Mouse (Mus musculus) bone marrow macrophage, adult 2 months (primary cell): Measurements from ENCODE around the gene Aldh4a1. TPM values are rescaled to one million over a fixed set of nuclear protein-coding genes. Genes with fewer than 3 reads are reported as not detected.

ENCODE experiments used
- H3K27ac ChIP-seq: 2 replicates; pipeline ENCODE4 v1.5.1; 2012; ENCODE audit warnings: low read depth, low read length; ENCODE audit not compliant: insufficient read depth
- H3K4me1 ChIP-seq: 2 replicates; pipeline ENCODE4 v1.6.1; 2012; ENCODE audit warnings: low read length; ENCODE audit not compliant: control insufficient read depth, insufficient read depth
- H3K4me3 ChIP-seq: 2 replicates; pipeline ENCODE4 v1.5.1; 2012; ENCODE audit warnings: mild to moderate bottlenecking, low read length, moderate library complexity; ENCODE audit not compliant: insufficient read depth
- CTCF ChIP-seq: IDR thresholded peaks from 2 replicates; pipeline ENCODE4 v1.5.1; 2012; ENCODE audit warnings: low read depth, mild to moderate bottlenecking, low read length, moderate library complexity
- POLR2A ChIP-seq: IDR thresholded peaks from 2 replicates; pipeline ENCODE4 v1.6.1; 2012; ENCODE audit warnings: mild to moderate bottlenecking, low read depth, low read length, borderline replicate concordance
- polyA plus RNA-seq: library from polyadenylated mRNA; stranded (reverse); fragments of >200 nt; gene quantifications from 2 replicates; pipeline ENCODE4 v1.2.4, GENCODE M21; 2012; ENCODE audit not compliant: missing spikeins, insufficient read depth, insufficient read length

Gene Aldh4a1
- polyA plus RNA-seq, 1 experiment: 13.8 TPM

DNA sequence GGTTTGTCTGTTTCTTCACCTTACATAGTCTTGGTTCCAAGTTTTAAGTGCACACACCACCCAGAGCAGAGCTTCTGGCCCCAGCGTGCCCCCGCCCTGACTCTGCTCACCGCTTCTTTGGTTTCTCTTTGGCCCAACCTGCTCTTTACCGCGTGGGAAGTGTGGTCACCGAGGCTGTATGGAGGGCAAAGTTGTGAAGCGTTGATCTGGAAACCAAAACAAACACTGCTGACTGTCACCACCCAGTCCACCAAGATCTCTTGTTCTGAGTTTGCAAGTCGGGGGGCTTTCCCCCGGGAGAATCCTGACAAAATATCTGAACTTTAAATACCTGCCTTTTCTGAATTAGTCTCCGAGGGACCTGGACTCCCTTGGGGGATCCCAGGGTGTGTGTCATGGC lies 43.7 kb upstream of the Aldh4a1 start:
- Histone ChIP-seq H3K4me3 (no peak overlapping the region), H3K27ac (no peak overlapping the region; the same call in 1 of the 2 replicates), H3K4me1 (peaks cover 46% of the 10 kb centered on the region)
- TF ChIP-seq CTCF: no peak
- no peak for TF ChIP-seq POLR2A

DNA sequence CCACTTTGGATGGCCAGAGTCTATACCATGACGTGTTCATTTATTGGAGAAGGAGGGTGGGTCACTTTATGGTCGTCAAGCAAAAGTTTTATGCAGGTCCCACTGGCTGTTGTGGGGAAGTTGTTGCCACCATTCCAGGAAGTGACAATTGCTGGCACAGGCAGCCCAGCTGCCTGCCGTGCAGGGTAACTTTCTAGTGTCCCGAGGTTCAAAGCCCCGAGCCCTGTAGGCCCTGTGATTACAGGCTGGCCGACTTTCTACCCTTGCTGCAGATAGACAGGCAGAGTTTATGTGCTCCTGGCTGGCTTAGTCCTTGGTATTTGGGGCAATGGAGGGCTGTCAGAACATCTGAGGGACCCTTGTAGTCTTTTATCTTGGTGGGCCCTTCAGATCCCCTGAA lies 43.2 kb upstream of the Aldh4a1 start:
- 0 out of 2 replicates have a peak overlapping the region, but pooled peaks have one; percentile 5 for H3K4me3 ChIP-seq
- TF ChIP-seq CTCF (no peak), POLR2A (no peak)
- peaks cover 46% of the 10 kb centered on the region for H3K4me1 ChIP-seq
- H3K27ac ChIP-seq: no peak overlapping the region

DNA sequence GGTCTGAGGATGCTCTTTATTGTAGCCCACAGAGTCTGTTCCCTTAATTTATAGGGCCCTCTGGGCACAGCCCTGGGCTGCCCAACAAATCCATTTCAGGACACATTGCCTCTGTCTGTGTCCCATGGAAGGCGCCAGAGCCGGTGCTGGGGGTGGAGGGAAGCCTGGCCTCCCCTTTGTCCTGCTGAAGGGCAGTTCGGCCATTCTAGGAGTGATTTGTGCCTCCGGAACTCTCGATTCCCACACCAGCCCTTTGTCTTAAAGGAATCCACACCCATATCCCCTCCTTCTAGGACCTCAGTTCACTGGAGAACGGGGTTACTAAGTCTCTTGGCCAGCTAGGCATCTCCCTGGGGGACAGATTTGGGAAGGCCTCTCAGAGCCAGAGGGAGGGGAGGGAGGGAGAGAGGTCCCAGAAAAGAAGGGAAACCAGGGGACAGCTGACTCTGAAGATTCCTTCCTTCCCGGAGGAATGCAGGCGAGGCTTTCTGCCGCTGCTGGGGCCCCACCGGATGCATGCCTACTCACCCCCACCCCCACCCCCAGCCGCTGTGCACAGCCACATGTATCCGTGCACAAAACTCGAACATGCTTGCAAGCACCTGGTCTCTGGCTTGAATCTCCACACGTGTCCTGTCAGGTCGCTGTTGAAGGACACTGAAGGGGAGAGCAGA lies 41.9 kb upstream of the Aldh4a1 start:
- TF ChIP-seq POLR2A (no peak), CTCF (no peak)
- Histone ChIP-seq H3K4me3 (no peak overlapping the region), H3K4me1 (peaks cover 50% of the 10 kb centered on the region), H3K27ac (no peak overlapping the region)

DNA sequence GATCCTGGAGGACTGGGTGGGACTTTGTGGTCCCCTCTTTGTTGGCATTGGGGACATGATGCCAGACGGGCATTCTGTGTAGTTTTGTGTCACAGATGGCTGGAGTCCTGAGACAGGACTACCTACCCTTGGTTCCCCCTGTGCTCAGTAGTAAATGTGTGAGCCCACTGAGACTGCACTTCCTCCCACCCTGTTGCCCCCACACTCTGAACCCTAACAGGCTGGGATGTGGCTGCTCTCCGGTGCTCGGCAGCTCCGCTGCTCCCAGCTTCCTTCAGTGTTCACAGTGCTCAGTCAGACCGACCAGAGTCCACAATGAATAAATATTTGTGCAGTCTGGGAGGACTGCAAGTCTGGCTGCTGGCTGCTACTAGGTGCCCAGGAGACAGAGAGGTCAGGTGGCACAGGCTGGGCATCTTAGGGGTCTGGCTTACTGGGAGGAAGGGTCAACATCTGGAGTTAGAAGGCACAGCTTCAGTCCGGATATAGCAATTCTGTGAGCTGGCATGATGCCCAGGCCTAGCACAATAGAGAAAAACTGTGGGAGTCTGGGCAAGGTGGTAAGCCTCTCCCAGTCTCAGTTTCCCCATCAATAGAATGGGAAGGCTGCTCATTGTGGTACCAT lies 41.1 kb upstream of the Aldh4a1 start:
- peaks cover 50% of the 10 kb centered on the region for H3K4me1 ChIP-seq
- no peak overlapping the region for H3K4me3 ChIP-seq
- H3K27ac ChIP-seq: no peak overlapping the region
- TF ChIP-seq CTCF (no peak), POLR2A (no peak)

DNA sequence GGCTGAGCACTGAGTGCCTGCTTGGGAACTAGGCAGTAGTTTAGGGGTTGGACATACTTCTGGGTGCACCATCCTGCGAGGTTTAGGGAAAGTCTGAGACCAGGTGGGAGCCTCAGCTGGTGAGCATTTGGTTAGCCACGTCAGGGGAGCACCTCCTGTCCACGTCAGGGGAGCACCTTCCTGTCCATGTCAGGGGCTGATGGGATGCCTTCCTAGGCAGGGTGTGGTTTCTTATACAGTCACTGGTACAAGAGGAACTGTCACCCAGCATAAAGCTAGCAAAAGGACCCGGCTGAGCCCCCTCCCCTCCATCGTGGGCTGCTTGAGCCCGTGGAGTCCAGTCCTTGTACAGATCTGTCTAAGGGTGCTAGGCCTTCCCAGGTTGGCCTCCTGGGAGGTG lies 40.3 kb upstream of the Aldh4a1 start:
- TF ChIP-seq CTCF: no peak
- no peak for TF ChIP-seq POLR2A
- Histone ChIP-seq H3K4me1 (peaks cover 51% of the 10 kb centered on the region), H3K4me3 (no peak overlapping the region), H3K27ac (no peak overlapping the region)

DNA sequence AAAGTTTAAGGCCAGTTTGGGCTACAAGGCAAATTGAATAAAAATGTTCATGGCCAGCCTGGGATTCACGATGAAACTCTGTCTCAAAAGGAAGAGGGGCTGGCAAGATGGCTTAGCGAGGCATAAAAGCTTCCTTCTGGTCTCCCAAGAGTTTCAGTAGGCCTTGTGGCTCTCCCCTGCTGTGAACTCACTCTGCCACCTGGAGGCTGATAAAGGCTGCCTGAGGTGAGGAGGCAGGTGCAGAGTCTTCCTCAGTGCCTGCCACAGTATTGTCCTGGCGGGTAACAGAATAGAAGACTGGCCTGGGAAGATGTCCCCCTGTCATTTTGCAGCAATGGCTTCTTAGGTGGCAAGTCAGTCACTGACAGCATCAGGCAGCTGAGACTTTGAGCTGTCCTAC lies 39.8 kb upstream of the Aldh4a1 start:
- TF ChIP-seq CTCF: no peak
- Histone ChIP-seq H3K27ac (no peak overlapping the region), H3K4me3 (no peak overlapping the region), H3K4me1 (peaks cover 57% of the 10 kb centered on the region)

DNA sequence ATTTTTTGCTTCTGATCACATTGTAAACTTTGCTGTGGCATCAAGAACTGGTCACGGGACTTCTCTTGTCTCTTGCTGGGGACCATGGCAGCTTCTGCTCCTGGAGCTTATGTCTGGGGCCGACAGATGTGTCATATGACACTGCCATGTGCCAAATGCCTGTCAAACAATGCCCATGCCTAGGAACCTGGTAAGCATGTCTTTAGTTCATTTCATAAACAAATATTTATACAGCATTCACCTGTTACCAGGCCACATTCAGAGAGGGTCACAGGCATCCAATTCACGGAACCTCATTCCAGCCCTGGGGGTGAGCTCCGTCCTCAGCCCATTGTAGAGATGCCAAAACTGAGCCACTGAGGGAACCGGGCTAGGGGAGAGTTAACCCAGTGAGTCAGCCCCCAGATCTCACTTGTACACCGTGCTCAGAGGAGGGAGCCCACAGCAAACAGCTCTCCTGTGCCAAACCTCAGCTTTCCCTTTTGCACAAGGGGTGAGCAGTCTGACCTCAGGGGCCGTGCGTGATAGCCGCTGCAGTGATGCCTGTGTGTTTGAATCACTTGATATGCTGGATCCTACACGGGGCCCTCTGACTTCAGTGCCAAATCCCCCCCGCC lies 38.9 kb upstream of the Aldh4a1 start:
- TF ChIP-seq CTCF (no peak), POLR2A (no peak)
- H3K4me1 ChIP-seq: peaks cover 53% of the 10 kb centered on the region
- H3K27ac ChIP-seq: no peak overlapping the region
- H3K4me3 ChIP-seq: no peak overlapping the region

DNA sequence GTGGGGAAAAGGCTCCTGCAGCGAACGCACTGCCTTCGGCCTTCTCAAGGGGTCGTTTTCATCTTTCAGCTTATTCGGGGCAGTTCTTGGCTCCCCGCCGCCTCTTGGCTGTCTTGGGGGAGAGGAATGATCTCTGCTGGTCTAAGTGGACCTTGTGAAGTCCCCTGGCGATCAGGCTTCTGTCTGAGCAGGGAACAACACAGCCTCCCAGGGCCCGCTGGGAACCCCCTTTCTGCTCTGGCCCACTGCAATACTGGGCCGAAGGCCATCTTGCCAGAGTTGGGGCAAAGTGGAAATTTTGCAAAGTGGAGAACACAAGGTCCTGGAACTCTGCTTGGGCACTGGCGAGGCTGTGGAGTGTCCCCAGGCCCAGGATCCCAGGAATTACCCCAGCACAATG lies 38.0 kb upstream of the Aldh4a1 start:
- Histone ChIP-seq H3K4me3 (no peak overlapping the region), H3K4me1 (peaks cover 44% of the 10 kb centered on the region), H3K27ac (no peak overlapping the region)
- TF ChIP-seq CTCF: no peak
- no peak for TF ChIP-seq POLR2A

DNA sequence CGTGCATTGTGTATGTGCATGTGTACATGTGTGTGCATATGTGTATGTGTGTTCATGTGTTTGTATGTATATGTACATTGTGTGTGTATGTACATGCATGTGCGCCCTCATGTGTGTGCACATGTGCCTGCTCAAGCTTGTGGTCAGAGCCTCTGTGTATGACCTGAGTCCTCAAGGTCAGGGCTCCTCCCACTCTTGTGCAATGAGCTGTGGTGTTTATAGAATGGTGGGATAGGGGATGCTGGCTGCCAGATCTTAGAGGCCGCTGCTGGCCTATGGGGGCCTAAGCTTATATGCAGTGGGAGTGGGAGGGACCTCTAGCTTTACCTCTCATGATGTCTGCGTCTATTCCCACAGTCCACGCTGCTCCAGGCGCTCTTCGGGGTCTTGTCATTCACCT lies 37.0 kb upstream of the Aldh4a1 start:
- no peak overlapping the region for H3K27ac ChIP-seq
- TF ChIP-seq CTCF (no peak), POLR2A (no peak)
- H3K4me3 ChIP-seq: no peak overlapping the region
- peaks cover 39% of the 10 kb centered on the region for H3K4me1 ChIP-seq

DNA sequence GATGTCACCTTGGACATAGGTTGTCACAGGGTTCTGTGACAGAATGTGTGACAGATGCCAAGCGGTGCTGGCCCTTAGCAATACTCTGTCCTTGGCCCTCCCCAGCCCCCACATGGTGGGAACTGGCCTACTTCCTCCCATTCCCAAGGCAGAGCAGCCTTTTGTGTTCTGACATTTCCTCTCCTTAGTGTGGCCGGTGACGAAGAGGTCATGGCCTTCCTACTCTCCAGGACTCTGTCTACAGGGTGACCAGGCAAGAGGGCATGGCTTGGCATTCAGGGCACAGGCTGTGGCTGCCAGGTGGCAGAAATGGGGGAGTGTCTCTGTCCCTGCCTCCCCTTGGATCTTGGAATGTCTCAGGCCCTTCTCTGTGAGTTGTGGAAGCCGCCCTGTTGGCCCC lies 35.3 kb upstream of the Aldh4a1 start:
- TF ChIP-seq POLR2A (no peak), CTCF (no peak)
- Histone ChIP-seq H3K4me1 (peaks cover 32% of the 10 kb centered on the region), H3K4me3 (no peak overlapping the region), H3K27ac (no peak overlapping the region)

DNA sequence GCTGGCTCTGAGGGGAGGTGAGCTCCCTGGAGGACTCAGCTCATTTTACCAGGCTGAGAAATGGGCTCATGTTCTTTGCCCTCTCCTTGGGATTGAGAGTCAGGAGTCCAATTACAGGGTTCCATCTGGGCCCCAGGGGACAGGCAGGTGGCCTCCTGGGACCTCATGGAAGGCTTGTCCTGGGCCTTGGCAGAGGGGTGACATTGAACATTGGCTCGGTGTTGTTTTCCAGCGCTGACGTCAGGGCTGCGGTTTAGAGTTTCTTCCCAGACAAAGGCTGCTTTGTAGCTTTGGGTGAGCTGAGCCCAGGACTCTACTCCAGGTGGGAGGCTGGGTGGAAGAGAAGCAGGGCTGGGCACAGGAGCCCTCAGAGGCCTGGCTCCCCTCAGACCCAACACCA lies 34.9 kb upstream of the Aldh4a1 start:
- no peak overlapping the region for H3K4me3 ChIP-seq
- H3K4me1 ChIP-seq: peaks cover 32% of the 10 kb centered on the region
- TF ChIP-seq POLR2A (no peak), CTCF (no peak)
- no peak overlapping the region for H3K27ac ChIP-seq
